Mouse (Mus musculus): Measurements from ENCODE around the gene Tefm.
A peak's percentile ranks its signal among the peaks of the same experiment; 100 is the strongest.
"Not testable (repeated sequence)": the region's sequence is repeated elsewhere in the genome, so short reads cannot be mapped to it uniquely, and the experiment has no call there.

Tefm gene

DNA sequence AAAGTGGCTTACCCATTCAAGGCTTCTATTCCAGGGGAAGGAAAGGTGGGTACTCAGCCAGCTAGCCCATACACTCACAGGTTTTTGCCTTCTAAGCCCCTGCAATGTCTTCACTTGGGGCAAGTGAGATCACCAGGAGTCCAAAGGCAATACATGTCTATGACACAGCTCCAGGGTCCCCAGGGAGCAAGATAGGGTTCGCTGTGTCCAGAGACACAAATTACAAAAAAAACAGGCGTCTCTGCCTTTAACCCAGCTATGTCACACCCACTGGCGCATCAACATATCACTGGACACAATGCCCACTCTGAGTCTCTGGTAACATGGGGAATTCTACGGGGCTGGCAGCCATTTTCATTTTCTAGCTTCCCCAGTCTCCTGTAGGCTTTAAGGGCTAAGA is 14.0 kb upstream of the Tefm start:
- no peak for DNase-seq

DNA sequence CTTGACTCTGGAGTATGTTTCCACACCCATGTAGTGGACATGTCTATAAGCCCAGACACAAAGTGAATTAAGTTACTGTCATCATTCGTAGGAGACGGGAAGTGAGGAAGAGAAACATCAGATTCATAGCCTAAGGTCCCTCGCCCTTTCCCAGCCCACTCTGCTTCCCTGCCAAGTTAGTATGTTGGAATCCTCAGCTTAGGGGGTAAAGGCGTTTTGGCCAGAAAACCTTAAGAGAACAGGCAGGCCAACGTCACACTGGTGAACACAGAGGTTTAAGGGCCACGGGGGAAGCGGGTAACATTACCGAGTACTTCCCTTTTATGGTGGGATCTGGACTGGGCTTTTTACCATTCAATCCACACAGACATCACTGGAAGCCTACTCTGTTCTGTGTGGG is 13.6 kb upstream of the Tefm start:
- no peak for DNase-seq

DNA sequence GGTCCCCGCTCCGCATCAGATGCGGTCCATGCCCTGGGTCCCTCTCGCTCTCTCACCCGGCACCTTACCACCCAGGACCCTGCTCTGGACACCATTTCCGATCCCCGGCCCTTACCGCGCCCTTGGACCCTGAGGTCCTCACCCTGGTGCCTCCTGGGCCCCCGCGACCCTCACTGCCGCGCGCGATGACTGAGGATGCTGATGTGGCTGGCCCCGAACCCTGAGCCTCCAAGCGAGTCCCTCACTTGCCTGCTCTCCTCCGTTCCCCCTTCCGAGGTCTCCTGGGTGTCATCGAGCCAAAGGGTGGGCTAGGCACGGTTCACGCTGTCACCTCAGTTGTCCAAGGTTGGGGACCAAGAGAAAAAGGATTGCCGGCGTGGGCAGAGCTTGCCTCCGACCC is 12.5 kb upstream of the Tefm start:
- DNase-seq = no peak

DNA sequence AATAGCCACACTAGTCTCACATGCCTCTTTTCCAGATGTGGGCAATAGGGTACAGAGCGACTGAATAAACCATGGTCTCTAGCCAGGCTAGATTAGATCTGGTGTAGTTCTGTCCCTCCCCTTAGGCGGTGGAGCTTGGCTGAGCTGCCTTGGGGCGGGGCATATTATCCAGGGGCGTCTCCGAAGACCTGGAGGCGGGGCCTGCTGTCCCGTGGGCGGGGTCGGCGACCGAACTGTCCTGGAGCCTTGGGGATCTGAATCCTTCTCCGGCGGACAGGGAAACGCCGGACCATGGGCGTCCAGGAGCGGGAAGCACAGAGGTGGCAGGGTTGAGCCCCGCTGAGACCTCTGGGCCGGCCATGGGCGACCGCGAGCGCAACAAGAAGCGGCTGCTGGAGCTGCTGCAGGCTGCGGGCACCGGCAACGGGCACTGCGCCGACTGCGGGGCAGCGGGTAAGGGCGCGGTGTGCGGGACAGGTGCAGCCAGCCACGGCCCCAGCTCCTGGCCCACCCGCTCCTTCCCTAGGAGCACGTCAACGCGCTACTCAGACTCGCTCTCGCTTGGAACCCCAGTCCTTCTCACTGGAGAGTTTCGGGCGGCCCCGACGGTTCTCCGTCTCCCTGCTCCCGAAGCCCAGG is 12.0 kb upstream of the Tefm start, which contains the start of gene Adap2:
TSS of gene Adap2 (plus strand) at position 249 of the 639 bp plus-strand sequence.
- DNase-seq = peak; percentile 95

DNA sequence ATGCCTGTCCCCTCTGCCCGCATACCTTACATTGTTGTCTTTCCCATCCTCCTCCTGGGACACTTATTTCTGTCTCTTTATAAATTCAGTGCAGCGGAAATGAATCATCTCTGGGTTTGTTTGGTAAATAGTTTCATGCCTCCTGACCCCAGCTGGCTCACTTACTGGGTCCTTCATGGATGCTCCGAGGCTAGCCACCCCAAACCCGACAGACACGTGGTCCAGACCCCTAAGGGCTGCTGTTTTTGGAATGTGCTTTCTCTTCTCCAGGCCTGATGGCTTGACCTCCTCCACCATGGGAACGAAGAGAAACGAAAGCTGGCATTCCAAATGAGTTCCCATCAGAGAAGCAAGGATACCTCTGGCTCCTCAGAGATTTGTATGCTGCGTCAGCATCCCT is 10.4 kb upstream of the Tefm start:
- no peak for DNase-seq

DNA sequence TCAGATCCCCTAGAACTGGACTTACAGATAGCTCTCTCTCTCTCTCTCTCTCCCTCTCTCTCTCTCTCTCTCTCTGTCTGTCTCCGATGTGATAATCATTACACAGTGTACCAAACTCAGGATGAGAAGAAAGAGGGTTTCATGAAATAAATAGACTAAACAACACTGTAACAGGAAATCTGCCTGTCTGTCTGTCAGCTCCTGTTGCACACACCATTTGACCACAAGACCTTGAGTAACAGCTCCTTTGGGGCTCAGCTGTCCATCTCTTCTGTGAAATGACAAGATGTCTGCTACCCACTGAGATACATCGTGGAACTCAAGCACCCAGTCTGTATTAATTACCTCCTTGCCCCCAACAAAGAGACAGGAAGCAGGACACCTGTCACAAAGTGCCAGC is 9.6 kb upstream of the Tefm start:
- no peak for DNase-seq

DNA sequence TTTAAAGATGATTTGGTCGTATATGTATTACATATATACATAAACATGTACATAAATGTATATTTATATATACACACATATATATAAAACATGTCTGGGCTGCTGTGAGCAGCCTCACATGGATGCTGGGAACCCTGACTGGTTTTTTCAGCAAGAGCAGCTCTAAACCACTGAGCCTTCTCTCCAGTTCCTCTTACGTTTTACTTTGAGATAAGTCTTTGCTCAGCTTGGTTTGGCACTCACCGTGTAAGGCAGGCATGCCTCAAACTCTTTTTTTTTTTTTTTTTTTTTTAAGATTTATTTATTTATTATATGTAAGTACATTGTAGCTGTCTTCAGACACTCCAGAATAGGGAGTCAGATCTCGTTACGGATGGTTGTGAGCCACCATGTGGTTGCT is 8.6 kb upstream of the Tefm start:
- DNase-seq = no peak

DNA sequence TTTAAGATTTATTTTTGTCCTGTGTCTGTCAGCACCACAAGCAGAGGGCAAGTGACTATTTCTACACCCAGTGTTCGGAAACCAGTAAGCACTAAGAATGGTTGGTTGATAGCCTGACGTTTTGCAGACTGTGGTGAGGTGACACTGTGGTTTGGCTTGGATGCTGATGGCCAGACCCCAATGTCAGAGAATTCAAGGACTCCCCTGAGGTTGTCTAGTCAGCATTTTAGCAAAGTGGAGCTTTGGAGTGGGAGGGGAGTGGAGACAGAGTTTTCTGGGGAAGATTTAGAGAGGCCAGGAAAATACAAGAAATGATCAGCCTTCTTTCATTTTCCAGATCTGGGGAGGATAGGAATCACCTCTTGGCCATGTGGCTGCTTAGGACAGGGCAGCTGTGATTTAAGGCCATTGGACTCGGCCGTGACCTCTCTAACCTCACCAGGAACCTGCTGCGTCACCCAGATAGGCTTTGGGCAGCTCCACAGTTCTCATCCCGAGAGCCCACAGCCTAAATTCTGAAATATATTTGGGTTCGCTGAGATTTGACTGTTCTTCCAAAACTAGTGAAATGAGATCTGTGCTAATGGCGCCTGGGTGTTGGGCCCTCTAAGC is 7.5 kb upstream of the Tefm start:
- no peak for DNase-seq

DNA sequence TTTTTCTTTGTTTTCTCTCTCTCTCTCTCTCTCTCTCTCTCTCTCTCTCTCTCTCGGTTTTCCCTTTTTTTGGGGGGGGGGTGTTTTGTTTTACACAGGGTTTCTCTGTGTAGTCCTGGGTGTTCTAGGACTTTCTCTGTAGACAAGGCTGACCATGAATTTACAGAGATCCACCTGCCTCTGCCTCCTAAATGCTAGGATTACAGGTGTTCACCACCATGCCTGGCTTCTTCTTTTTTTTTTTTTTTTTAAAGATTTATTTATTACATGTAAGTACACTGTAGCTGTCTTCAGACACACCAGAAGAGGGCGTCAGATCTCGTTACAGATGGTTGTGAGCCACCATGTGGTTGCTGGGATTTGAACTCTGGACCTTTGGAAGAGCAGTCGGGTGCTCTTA is 7.0 kb upstream of the Tefm start:
- not testable (repeated sequence) for DNase-seq

DNA sequence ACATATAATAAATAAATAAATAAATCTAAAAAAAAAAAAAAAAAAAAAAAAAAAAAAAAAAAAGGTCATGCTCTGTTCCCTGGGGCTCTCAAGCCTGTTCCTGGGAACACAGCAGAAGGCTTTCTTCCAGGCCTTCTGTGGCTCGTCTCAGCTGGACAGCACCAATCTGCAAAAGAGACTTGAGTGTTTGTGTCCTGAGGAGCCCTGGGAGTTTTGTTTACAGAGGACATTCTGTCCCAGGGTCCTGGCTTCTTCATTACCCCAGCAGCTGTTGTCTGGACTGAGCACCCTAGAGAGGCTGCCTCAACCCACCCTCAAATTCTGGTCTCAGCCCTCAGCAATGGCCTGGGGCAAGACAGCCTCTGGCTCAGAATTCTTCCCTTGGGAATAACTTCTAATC is 6.3 kb upstream of the Tefm start:
- no peak for DNase-seq

DNA sequence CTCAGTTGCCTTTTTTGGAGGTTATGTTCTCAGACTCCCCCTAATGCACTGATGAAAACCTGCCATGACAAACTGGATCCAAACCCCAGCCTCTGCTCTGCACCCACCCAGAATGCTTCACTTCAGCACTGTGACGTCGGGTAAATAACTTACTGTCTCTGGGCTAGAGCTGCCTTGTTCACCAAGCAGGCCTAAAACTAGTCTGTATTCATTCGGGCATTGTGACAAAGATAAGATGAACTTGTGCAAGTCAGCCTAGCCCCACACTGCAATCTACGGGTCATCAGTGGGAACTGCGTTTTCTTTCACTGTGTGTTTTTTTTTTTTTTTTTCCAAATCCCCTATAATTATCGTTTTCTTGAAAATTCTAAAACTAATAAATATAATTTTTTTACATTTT is 5.8 kb upstream of the Tefm start:
- DNase-seq = no peak

DNA sequence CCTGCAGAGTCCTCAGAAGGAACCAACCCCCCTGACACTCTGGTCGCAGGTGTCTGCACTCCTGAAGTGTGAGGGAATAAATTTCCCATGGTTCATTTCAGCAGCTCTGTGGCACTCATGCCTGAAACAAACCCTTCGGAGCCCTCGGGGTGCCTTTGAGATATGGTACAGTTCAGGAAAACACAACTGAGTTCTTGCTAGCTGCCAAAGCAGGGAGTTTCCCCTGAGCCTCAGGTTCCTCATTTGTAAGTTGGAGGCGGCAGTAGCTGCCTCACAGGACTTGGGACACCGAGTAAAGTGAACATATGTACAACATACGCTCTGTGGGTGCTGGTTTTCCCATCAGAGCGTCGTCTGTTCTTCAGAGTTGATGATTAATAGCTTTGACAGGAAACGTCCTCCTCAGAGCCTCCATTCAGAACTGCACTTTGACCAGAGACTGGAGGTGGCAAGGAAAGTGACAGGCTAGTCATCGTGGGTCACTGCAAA is 3.9 kb upstream of the Tefm start:
- DNase-seq = no peak

DNA sequence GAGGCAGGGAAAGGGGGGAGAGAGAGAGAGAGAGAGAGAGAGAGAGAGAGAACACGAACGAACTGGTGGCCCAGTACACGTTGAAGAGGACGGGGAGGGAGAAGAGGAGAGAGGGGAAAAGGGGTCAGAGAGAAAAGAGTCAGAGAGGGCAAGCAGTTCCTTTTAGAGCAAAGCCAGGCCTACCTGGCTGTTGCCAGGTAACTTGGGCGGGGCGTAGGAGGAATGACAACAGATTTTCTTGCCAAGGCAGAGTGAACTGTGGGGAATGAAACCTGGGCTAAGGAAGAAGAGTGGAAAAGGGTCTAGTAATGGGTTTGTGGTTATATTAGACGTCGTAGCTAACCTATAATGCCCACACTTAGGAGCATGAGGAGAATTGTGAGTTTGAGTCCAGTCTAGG is 897 bp upstream of the Tefm start:
- DNase-seq = no peak

DNA sequence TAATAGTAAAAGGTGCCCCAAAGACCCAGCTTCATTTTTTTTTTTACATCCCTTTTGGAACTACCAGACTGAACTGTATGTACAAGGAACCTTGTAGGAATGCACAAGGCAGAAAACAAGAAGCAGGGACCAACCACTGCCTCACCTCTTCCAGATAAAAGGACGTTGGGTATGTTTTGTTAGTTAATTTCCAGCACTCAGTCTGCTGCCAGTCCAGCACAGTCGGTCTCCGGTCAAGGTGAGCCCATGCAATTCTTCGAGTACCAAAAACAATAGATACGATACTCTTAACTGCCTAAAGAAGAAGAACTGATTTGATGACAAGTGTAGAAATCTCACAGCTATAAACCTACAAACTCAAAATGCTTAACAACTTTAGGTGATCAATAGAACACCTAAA is 4.2 kb downstream of the Tefm start:
- DNase-seq = no peak

DNA sequence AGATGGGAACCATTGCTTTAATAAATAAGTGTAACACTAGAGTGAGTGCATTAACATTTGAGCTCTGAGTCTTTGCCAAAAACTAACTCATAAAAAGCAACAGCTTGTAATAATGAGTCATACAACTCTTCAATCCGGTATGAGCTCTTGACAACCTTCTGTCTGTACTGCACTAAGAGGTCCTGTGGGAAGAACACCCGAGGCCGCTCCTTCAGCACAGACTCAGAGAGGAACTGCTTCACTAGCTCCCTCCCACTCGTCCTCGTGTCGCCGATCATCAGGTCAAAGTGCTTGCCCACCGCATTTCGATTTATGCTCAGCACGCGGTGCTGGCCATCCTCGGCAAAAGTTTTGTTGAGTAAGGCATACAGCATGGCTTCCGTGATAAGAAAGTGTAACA is 5.2 kb downstream of the Tefm start:
- DNase-seq = no peak

DNA sequence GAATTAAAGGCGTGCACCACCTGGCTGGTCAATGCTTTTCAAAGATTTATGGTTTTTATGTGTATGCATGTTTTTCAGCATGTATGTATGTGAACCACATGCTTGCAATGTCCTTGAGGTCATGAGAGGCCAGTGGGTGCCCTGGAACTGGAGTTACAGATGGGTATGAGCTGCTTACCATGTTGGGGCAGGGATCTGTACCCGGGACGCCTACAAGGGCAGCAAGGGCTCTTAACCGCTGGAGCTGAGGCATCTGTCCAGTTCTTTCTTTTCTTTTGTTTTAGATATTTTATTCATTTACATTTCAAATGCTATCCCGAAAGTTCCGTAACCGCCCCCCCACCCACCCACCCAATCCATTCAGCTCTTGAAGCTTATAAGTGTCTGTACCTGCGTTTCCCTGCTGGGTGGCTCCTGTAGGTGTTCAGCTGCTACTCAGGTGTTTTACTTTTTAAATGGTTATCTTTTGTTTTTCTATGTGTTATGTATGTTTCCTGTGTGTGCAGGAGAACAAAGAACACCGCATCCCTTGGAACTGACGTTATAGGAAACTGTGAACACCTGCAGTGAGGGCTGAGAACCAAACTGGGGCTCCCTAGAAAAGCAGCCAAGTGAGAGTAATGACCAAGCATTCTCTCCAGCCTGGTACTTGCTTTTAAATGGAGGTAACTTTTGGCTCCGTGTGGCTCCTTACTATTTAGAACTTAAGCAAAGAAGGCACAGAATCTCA is 5.9 kb downstream of the Tefm start:
- no peak for DNase-seq

DNA sequence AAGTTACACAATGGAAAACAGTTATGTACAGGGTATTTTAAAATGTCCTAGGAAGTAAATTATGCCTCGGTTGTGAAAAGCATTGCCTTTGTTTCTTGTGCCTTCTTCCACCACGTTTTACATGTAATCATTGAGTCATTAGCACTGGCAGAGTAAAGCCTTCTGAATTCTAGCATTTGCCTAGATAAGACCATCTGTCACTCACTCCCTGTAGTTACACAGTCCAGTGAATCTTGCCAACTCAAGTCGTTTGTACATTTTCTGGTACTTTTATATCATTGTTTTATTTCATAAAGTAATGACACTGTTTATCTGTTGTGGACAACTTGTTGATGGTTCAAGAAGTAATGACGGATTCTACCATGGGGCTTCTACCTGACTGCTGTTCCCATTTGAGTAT is 7.2 kb downstream of the Tefm start:
- no peak for DNase-seq

DNA sequence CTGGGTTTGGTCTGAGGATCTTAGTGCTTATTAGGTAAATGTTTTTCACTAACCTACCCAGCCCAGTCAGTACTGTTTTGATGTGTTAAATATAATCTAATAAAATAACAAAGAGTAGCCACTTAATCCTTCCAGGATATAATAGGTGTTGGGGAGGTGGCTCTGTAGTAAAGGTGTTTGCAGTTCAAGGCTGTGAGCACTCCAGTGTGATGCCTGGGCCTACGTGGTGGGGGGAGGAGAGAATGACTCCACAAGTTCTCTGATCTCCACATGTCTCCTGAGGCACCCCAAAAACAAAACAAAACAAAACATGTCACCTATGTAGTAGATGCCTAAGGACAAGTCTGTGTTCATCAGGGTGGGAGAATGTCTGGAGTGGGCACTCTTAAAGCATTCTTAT is 9.9 kb downstream of the Tefm start:
- no peak for DNase-seq

DNA sequence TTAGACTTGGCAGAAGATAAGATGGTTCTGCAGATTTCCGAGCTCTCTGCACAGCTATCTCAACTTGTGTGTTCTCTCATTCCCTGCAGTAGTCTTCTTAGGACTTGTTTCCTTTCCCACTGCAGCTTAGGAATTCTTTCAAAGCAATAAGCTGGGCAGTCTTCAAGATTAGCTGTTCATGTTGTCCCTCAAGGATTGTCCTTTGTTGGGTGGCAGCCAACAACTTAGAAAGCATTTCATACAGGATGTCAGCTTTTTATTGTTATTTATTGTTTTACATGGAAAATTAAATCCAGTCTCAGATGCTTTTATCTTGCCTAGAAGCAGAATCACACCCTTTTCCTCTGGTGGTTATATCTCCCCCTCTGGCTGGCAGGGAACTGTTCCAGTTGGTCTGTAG is 25.6 kb downstream of the Tefm start:
- DNase-seq = no peak

DNA sequence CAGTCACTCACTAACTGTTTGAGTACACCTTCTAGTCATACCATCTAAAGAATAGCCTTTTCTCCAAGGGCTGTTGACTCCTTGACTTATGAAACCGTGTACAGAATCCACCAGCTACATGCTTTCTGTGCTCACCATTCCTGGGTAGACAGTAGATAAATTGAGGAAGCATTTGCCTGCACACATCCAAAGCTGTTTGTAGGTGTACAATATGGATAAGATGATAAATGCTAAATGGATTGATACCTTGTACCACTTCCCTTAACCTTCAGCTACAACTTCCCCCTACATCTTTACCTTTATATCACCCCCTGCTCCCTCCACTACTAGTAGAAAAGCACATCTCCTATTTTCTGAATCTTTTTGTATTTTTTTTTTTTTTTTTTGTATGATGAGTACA is 37.6 kb downstream of the Tefm start:
- DNase-seq = no peak

DNA sequence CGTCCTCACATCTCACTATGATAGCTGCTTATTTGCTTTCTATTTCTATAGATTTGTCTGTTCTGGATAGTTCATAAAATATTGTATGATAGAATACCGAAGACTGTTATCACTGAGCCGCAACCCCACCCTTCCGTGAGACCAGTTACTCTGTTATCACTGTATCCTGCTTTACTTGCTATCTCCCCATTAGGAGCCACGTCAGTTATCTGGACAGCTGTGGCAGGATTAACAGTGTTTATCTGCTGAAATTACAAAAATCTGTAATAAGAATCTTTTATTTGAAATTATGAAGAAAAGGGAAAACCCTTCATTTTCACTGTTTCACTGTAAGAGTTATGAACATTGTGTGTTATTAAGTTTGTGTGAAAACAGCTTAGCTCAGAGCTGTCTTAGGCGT is 40.7 kb downstream of the Tefm start:
- no peak for DNase-seq

DNA sequence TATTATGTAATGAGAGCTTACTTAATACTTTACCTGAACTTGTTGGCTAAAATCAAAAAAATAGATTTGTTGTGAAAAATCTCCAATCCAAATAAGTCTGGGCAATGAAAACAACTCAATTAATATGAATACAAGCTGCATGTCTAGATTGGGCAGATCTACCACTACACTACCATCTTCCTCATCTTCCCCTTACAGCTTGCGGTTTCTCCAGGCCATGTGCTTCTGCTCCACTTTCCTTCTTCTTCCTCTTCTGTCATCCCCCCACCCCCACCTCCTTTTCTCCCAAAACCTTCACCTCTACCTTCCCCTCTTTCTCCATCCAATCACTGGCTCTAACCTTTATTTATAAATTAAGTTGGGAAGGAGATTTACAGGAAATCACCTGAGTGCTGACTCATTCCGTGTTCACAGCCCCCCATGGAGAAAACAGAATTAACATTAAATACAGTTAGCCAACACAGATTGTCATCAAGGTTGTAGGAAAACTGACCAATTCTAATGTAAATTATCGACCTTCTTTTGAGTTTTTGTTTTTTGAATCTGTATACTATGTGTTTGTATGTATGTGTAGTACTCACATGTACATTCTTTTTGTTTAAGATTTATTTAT is 43.4 kb downstream of the Tefm start:
- DNase-seq = no peak

DNA sequence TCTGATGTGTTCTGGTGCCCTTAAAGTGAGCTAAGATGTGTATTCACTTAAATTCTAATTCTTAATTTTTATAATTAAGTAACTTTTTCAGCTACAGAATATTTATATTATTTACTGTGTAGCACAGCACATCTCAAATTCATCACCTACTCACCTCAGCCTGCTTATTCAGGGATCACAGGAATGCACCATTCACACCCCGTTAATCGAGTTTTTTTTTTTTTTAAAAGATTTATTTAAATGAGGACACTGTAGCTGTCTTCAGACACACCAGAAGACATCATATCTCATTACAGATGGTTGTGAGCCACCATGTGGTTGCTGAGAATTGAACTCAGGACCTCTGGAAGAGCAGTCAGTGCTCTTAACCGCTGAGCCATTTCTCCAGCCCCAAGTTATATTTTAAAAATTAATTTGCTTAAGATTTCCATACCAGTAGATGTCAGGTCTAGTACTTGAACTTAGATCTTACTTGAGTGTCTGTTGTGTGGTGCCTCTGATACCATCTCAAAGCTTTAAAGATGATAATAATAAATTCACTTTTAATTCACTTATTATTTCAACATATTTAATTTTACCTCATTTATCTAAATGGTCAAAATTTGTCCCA is 51.3 kb downstream of the Tefm start:
- DNase-seq = no peak

DNA sequence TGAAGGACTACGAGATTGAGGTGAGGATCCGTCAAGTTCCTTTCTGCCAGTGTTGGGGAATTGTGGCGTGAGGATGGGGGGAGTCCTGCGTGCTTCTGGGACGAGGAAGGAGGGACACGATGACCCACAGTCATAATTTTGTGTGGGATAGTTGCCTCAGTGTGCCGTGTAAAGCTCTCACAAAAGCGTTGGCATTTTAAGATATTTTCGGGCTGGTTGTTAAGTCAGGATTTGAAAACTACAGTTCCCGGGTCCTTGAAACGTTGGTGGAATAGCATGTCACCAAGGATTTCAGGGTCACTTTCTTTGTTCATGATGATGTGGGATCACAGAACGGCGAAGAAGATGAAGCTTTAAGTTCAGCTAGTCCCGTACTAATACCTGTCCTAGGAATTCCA is 52.2 kb downstream of the Tefm start:
- no peak for DNase-seq
